Mouse (Mus musculus) kidney, embryonic 16.5 days (tissue): ENCODE measurements around the gene Gm14569. TPM values are rescaled to one million over a fixed set of nuclear protein-coding genes. Genes with fewer than 3 reads are reported as not detected.

Experiments
- ATAC-seq: fragments of 200-750 bp; cut with Nextera tagmentation; 2 replicates; pipeline ENCODE4 v1.8.0; 2017; ENCODE audit warnings: moderate TSS enrichment; ENCODE audit not compliant: low FRiP score, low TSS enrichment
- H3K27ac ChIP-seq: fragments of 300-500 bp; sonication (generic); 2 replicates; pipeline ENCODE4 v1.5.1; 2014; ENCODE audit warnings: low read length
- H3K27me3 ChIP-seq: fragments of 300-500 bp; sonication (generic); 2 replicates; pipeline ENCODE4 v1.6.1; 2014; ENCODE audit warnings: low read length, control low read depth, mixed read lengths; ENCODE audit not compliant: insufficient read depth
- H3K36me3 ChIP-seq: fragments of 300-500 bp; sonication (generic); 2 replicates; pipeline ENCODE4 v1.6.1; 2014; ENCODE audit warnings: low read length, control low read depth, mixed read lengths; ENCODE audit not compliant: insufficient read depth
- H3K4me1 ChIP-seq: fragments of 300-500 bp; sonication (generic); 2 replicates; pipeline ENCODE4 v1.6.1; 2014; ENCODE audit warnings: low read length, control low read depth, mixed read lengths; ENCODE audit not compliant: insufficient read depth
- H3K4me2 ChIP-seq: fragments of 300-500 bp; sonication (generic); replicated peaks from 2 replicates; pipeline ENCODE4 v1.6.1; 2014; ENCODE audit warnings: low read depth, low read length
- H3K4me3 ChIP-seq: fragments of 300-500 bp; sonication (generic); 2 replicates; pipeline ENCODE4 v1.5.1; 2014; ENCODE audit warnings: mild to moderate bottlenecking, low read length
- H3K9ac ChIP-seq: fragments of 300-500 bp; sonication (generic); replicated peaks from 2 replicates; pipeline ENCODE4 v1.6.1; 2014; ENCODE audit warnings: low read length
- H3K9me3 ChIP-seq: fragments of 300-500 bp; sonication (generic); 2 replicates; pipeline ENCODE4 v1.6.1; 2016; ENCODE audit warnings: low read length, control low read depth
- WGBS: fragments of 180-500 bp; shearing (Covaris S2); extraction: QIAGEN DNeasy Blood & Tissue Kit; methylation state at CpG from one replicate; pipeline ENCODE4 v1.1.7; 2014; 5-methylcytosine and 5-hydroxymethylcytosine counted together
- microRNA-seq: library from miRNA; unstranded; fragments of <30 nt; microRNA quantifications from one replicate; pipeline ENCODE4, GENCODE M21; 2016
- polyA plus RNA-seq: library from polyadenylated mRNA; unstranded; fragments of >200 nt; fragmentation: Nextera tagmentation; extraction: Ambion mirVana; gene quantifications from 2 replicates; pipeline ENCODE4 v1.2.1, GENCODE M21; 2015

Gene Gm14569
- polyA plus RNA-seq, 1 experiment from 2014 or later: not detected

DNA sequence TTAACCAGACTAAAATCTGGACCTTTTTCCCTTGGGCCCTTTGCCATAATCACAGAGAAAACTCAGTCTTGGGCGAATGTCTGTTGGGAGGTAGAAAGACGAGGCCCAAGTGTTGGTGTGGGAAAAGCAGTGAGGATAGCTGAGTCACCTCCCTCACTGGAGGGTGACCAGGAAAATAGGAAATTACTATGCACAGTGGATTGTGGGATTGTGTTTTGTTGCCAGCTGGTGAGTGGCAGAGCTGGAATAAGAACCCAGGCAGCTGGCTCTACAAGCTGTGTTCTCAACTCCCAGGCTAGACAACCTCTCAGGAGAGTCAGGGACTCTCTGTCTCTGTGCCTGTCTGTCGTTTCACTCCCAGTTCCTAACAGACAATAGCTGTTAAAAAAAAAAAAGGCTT, 101.7 kb downstream of the Gm14569 start:
- H3K27me3 ChIP-seq: no peaks in the 10 kb centered on the region
- ATAC-seq: no peak
- no peaks in the 10 kb centered on the region for H3K4me1 ChIP-seq
- no peak overlapping the region for H3K4me2 ChIP-seq
- no peaks in the 10 kb centered on the region for H3K36me3 ChIP-seq
- 56% methylated on average over 3 of the region's 3 CpGs for WGBS
- no peak overlapping the region for H3K27ac ChIP-seq
- H3K9me3 ChIP-seq: no peaks in the 10 kb centered on the region
- no peak overlapping the region for H3K9ac ChIP-seq
- no peak overlapping the region for H3K4me3 ChIP-seq

DNA sequence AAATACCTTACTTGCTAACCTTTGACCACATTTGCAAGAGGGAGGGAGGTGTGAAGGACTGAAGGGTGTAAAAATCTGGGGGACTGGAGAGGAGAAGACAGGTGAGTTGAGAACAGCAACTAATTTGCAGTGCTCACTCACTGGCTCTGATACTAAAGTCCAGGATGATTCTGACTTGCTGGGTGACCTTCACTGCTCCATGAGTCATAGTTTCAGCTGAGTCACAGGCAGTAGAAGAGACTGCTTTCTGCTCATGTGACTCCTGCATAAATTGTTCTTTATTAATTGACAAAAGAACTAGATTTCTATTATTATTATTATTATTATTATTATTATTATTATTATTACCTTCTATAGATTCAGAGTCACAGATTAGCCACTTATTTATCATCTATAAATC, 106.3 kb downstream of the Gm14569 start:
- H3K9ac ChIP-seq: no peak overlapping the region
- H3K9me3 ChIP-seq: no peaks in the 10 kb centered on the region
- no peaks in the 10 kb centered on the region for H3K27me3 ChIP-seq
- no peak overlapping the region for H3K27ac ChIP-seq
- H3K36me3 ChIP-seq: no peaks in the 10 kb centered on the region
- no peak for ATAC-seq
- no peak overlapping the region for H3K4me2 ChIP-seq
- no peaks in the 10 kb centered on the region for H3K4me1 ChIP-seq
- no peak overlapping the region for H3K4me3 ChIP-seq

Small RNA genes lying within 50 kb of the gene (microRNA-seq; reads per million reads assigned to microRNA genes)
- gene Gm44485: not detected

Other genes with a start within 250 kb of the Gm14569 start
- gene Lonrf3, start 163.5 kb downstream of the Gm14569 start, polyA plus RNA-seq: 0.17 and 0.24 TPM in 2 replicates
- not detected in 2 replicates for gene Gm6268, start 90.5 kb downstream of the Gm14569 start, polyA plus RNA-seq
- gene Pgrmc1, start 106.4 kb upstream of the Gm14569 start, polyA plus RNA-seq: 304 and 318 TPM in 2 replicates
- 3.3 and 3.4 TPM in 2 replicates for gene Akap17b, start 153.6 kb upstream of the Gm14569 start, polyA plus RNA-seq